Mouse (Mus musculus): ENCODE measurements around the gene Mfsd4b2. TPM values are rescaled to one million over a fixed set of nuclear protein-coding genes. Genes with fewer than 3 reads are reported as not detected.

The Mfsd4b2 gene
- total RNA-seq, 2 experiments from 2014 or later, result 0.29 to 0.40 TPM

GRCm38 (mm10) chr10:39893702-39894697, 32.7 kb downstream of the Mfsd4b2 start:
- no peak for DNase-seq

GRCm38 (mm10) chr10:39888621-39889020, 38.1 kb downstream of the Mfsd4b2 start:
- no peak for DNase-seq

Other genes starting within 250 kb of the Mfsd4b2 start
- gene Rev3l, start 194.8 kb downstream of the Mfsd4b2 start, total RNA-seq (2021), result 10 to 100 TPM; 42.5 to 47.8 TPM
- 1 to 10 TPM; 3.0 to 3.1 TPM for gene Mfsd4b4, start 27.7 kb downstream of the Mfsd4b2 start, total RNA-seq (2021)
- gene Mfsd4b3, start 33.2 kb upstream of the Mfsd4b2 start, total RNA-seq (2021), result 1 to 10 TPM; 2.1 to 2.4 TPM
- gene Mfsd4b5, start 59.7 kb upstream of the Mfsd4b2 start, total RNA-seq (2021), result under 1 TPM; 0.52 TPM
- gene Mfsd4b1, start 98.3 kb upstream of the Mfsd4b2 start, total RNA-seq (2021), result under 1 TPM; 0.40 to 0.65 TPM
- 10 to 100 TPM; 27.7 to 28.0 TPM for gene Slc16a10, start 215.3 kb upstream of the Mfsd4b2 start, total RNA-seq (2021)

Data from gastrocnemius, postnatal 10 days (tissue).